Mouse (Mus musculus): Measurements from ENCODE around the gene Ergic2. TPM values are rescaled to one million over a fixed set of nuclear protein-coding genes. Genes with fewer than 3 reads are reported as not detected.

Gene Ergic2
- total and polyA plus RNA-seq, 3 experiments: 89.0 to 227 (median 91.5) TPM

DNA sequence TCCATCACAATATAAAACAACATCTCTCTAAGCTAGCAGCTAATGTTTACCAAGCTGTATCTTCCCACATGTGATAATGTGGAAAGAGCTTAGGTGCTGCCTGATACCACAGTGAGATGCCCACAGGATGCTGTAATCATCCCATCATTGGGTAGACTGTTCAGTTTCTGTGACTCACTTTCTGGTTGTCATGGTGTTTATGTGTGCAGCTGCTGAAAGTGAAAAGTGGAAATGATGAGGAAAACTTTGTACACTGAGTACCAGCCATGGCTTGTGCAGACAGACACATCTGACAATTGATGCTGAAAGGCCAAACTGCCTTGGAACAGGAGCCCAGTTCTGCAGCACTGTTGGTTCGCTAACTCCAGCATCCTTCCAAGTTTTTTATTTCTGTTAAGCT, 27.1 kb upstream of the Ergic2 start:
- H3K4me1 ChIP-seq (ENCODE audit: control insufficient read depth in 1 of 2, insufficient read depth in 2 of 2): no peaks in the 10 kb centered on the region
- no peaks in the 10 kb centered on the region for H3K27me3 ChIP-seq (replicated peaks)
- H3K27ac ChIP-seq (ENCODE audit: insufficient read depth, low read depth): no peak overlapping the region
- in situ Hi-C loops (cut with MboI; ENCODE audit: low pct_ligation_motif_present, low pct_unique_long_range_greater_than_20kb, low sequenced_read_pairs) (no loop called here), dilution Hi-C loops (cut with MboI; ENCODE audit: extremely low pct_ligation_motif_present, extremely low pct_unique_long_range_greater_than_20kb, low sequenced_read_pairs) (no loop called here)
- no peak overlapping the region for H3K9ac ChIP-seq (ENCODE audit: insufficient read depth, low read depth)
- DNase-seq (ENCODE audit: extremely low read depth): no peak
- TF ChIP-seq SMC3 (IDR thresholded peaks at IDR 0.05; ENCODE audit: low read depth, low read length) (no peak), KAT2A (IDR thresholded peaks at IDR 0.05; ENCODE audit: insufficient replicate concordance, low read length) (no peak), RAD21 (IDR thresholded peaks at IDR 0.05; ENCODE audit: low read depth, low read length) (no peak), BHLHE40 (IDR thresholded peaks at IDR 0.05; ENCODE audit: low read depth, low read length) (no peak), SIN3A (IDR thresholded peaks at IDR 0.05; ENCODE audit: low read length) (no peak), HCFC1 (IDR thresholded peaks at IDR 0.05; ENCODE audit: low read depth, low read length) (no peak), CHD2 (IDR thresholded peaks at IDR 0.05; ENCODE audit: low read length) (no peak), ELF1 (IDR thresholded peaks at IDR 0.05; ENCODE audit: low read depth, low read length) (no peak), USF2 (conservative IDR thresholded peaks at IDR 0.05; ENCODE audit: low read depth, low read length) (no peak), CHD1 (IDR thresholded peaks at IDR 0.05; ENCODE audit: low read depth, low read length) (no peak), MAFK (IDR thresholded peaks at IDR 0.05; ENCODE audit: insufficient replicate concordance, low read length) (no peak), E2F4 (IDR thresholded peaks at IDR 0.05; ENCODE audit: insufficient replicate concordance, low read depth, low read length) (no peak), MYC (IDR thresholded peaks at IDR 0.05; ENCODE audit: low read depth, low read length) (no peak), USF1 (IDR thresholded peaks at IDR 0.05; ENCODE audit: low read depth, low read length) (no peak), ZNF384 (IDR thresholded peaks at IDR 0.05; ENCODE audit: low read depth, low read length) (no peak), TBP (conservative IDR thresholded peaks at IDR 0.05; ENCODE audit: low read depth, low read length) (no peak), ETS1 (conservative IDR thresholded peaks at IDR 0.05; ENCODE audit: low read depth, low read length) (no peak)
- H3K4me2 ChIP-seq (ENCODE audit: insufficient read depth, low read depth, poor library complexity, severe bottlenecking): no peak overlapping the region
- H3K36me3 ChIP-seq (replicated peaks in 1 of 2; ENCODE audit: control insufficient read depth in 1 of 2, insufficient read depth in 1 of 2, low read length in 1 of 2): no peaks in the 10 kb centered on the region
- no peaks in the 10 kb centered on the region for H3K79me2 ChIP-seq (replicated peaks; ENCODE audit: control insufficient read depth, extremely low read depth, insufficient read depth, poor library complexity, severe bottlenecking)
- H3K4me3 ChIP-seq (replicated peaks in 1 of 3; ENCODE audit: low read depth in 2 of 3, low read length in 2 of 3, poor library complexity in 1 of 3): no peak overlapping the region
- H3K9me3 ChIP-seq (replicated peaks; ENCODE audit: low read length): no peaks in the 10 kb centered on the region

GRCm38 (mm10) chr6:148237453-148237852, 25.3 kb upstream of the Ergic2 start:
- no peaks in the 10 kb centered on the region for H3K9me3 ChIP-seq (replicated peaks; ENCODE audit: low read length)
- dilution Hi-C loops (cut with MboI; ENCODE audit: extremely low pct_ligation_motif_present, extremely low pct_unique_long_range_greater_than_20kb, low sequenced_read_pairs): no loop called here
- in situ Hi-C loops (cut with MboI; ENCODE audit: low pct_ligation_motif_present, low pct_unique_long_range_greater_than_20kb, low sequenced_read_pairs): no loop called here
- no peak for DNase-seq (ENCODE audit: extremely low read depth)
- no peaks in the 10 kb centered on the region for H3K4me1 ChIP-seq (ENCODE audit: control insufficient read depth in 1 of 2, insufficient read depth in 2 of 2)
- H3K27ac ChIP-seq (ENCODE audit: insufficient read depth, low read depth): no peak overlapping the region
- no peak overlapping the region for H3K9ac ChIP-seq (ENCODE audit: insufficient read depth, low read depth)
- H3K79me2 ChIP-seq (replicated peaks; ENCODE audit: control insufficient read depth, extremely low read depth, insufficient read depth, poor library complexity, severe bottlenecking): no peaks in the 10 kb centered on the region
- H3K4me3 ChIP-seq (replicated peaks in 1 of 3; ENCODE audit: low read depth in 2 of 3, low read length in 2 of 3, poor library complexity in 1 of 3): no peak overlapping the region
- H3K27me3 ChIP-seq (replicated peaks): no peaks in the 10 kb centered on the region
- no peak overlapping the region for H3K4me2 ChIP-seq (ENCODE audit: insufficient read depth, low read depth, poor library complexity, severe bottlenecking)
- H3K36me3 ChIP-seq (replicated peaks in 1 of 2; ENCODE audit: control insufficient read depth in 1 of 2, insufficient read depth in 1 of 2, low read length in 1 of 2): no peaks in the 10 kb centered on the region
- TF ChIP-seq CHD2 (IDR thresholded peaks at IDR 0.05; ENCODE audit: low read length) (no peak), KAT2A (IDR thresholded peaks at IDR 0.05; ENCODE audit: insufficient replicate concordance, low read length) (no peak), MXI1 (IDR thresholded peaks at IDR 0.05; ENCODE audit: low read depth, low read length) (no peak), ZMIZ1 (IDR thresholded peaks at IDR 0.05; ENCODE audit: low read depth, low read length) (no peak), ZKSCAN1 (IDR thresholded peaks at IDR 0.05; ENCODE audit: borderline replicate concordance, low read depth, low read length) (no peak)
